15 mouse cellular contexts compared by ENCODE assay signal in genomic region chr16:30604061-30604806, GRCm38 (mm10). TPM values are rescaled to one million over a fixed set of nuclear protein-coding genes. Genes with fewer than 3 reads are reported as not detected.
A peak's percentile ranks its signal among the peaks of the same experiment; 100 is the strongest.
DNase-seq lines count a peak whose midpoint lies in the region; ATAC-seq and TF ChIP-seq lines count a peak whose summit lies in the region.
"Had no signal": no experiment of that assay in that cellular context is flagged by ENCODE, and none has a peak within 500 bp of the region (broad histone marks: within the 10 kb centered on the region; RNA-seq: fewer than 3 reads in every experiment).

No protein-coding gene starts in this region.

- H3K4me2 ChIP-seq in lung, embryonic 15.5 days = 0 out of 2 replicates have a peak overlapping the region, but pooled peaks have one; percentile 93
- H3K4me2 ChIP-seq in embryonic facial prominence, embryonic 15.5 days (replicated peaks) = no peak overlapping the region
- no peak overlapping the region for H3K4me2 ChIP-seq in limb, embryonic 15.5 days
- no peak overlapping the region for H3K4me2 ChIP-seq in midbrain, postnatal 0 days (ENCODE audit: low read depth, low read length, poor library complexity, severe bottlenecking)
- H3K4me2 ChIP-seq: forebrain, embryonic 12.5 days had no signal

- intact Hi-C loops in left cerebral cortex, postnatal 36 days (cut with DNase I) = loop anchor here (5.0 kb wide), 1 partner anchor 68 kb away; no protein-coding TSS in a partner anchor

- H3K4me3 ChIP-seq in lung, embryonic 15.5 days = no peak overlapping the region
- H3K4me3 ChIP-seq in embryonic facial prominence, embryonic 15.5 days (replicated peaks) = no peak overlapping the region
- no peak overlapping the region for H3K4me3 ChIP-seq in limb, embryonic 15.5 days
- H3K4me3 ChIP-seq in midbrain, postnatal 0 days (ENCODE audit: low read depth, low read length) = no peak overlapping the region
- H3K4me3 ChIP-seq: forebrain, embryonic 12.5 days had no signal

- H3K9ac ChIP-seq in lung, embryonic 15.5 days = no peak overlapping the region
- no peak overlapping the region for H3K9ac ChIP-seq in embryonic facial prominence, embryonic 15.5 days
- H3K9ac ChIP-seq in limb, embryonic 15.5 days = no peak overlapping the region
- H3K9ac ChIP-seq in midbrain, postnatal 0 days (replicated peaks; ENCODE audit: low read length, poor library complexity, severe bottlenecking) = no peak overlapping the region
- H3K9ac ChIP-seq: forebrain, embryonic 12.5 days had no signal

- H3K27ac ChIP-seq in lung, embryonic 15.5 days = 0 out of 2 replicates have a peak overlapping the region, but pooled peaks have one; percentile 5
- H3K27ac ChIP-seq in embryonic facial prominence, embryonic 15.5 days (replicated peaks) = peak overlapping the region; percentile 76; the same call in 1 of the 2 replicates
- H3K27ac ChIP-seq in limb, embryonic 15.5 days = 0 out of 2 replicates have a peak overlapping the region, but pooled peaks have one; percentile 24
- H3K27ac ChIP-seq in midbrain, postnatal 0 days (ENCODE audit: low read depth, low read length) = no peak overlapping the region
- H3K27ac ChIP-seq: forebrain, embryonic 12.5 days had no signal

- H3K27me3 ChIP-seq in lung, embryonic 15.5 days = no peaks in the 10 kb centered on the region
- H3K27me3 ChIP-seq in embryonic facial prominence, embryonic 15.5 days = peaks cover 17% of the 10 kb centered on the region
- peaks cover 16% of the 10 kb centered on the region; the same call in 1 of the 2 replicates for H3K27me3 ChIP-seq in limb, embryonic 15.5 days
- H3K27me3 ChIP-seq in midbrain, postnatal 0 days (ENCODE audit: insufficient read depth, low read length) = peaks cover 19% of the 10 kb centered on the region

- peaks cover 51% of the 10 kb centered on the region for H3K4me1 ChIP-seq in lung, embryonic 15.5 days
- peaks cover 61% of the 10 kb centered on the region for H3K4me1 ChIP-seq in embryonic facial prominence, embryonic 15.5 days
- peaks cover 49% of the 10 kb centered on the region for H3K4me1 ChIP-seq in limb, embryonic 15.5 days
- no peaks in the 10 kb centered on the region for H3K4me1 ChIP-seq in midbrain, postnatal 0 days (ENCODE audit: insufficient read depth, low read length)

- H3K36me3 ChIP-seq in lung, embryonic 15.5 days = no peaks in the 10 kb centered on the region
- H3K36me3 ChIP-seq in embryonic facial prominence, embryonic 15.5 days = no peaks in the 10 kb centered on the region
- no peaks in the 10 kb centered on the region for H3K36me3 ChIP-seq in limb, embryonic 15.5 days
- no peaks in the 10 kb centered on the region for H3K36me3 ChIP-seq in midbrain, postnatal 0 days (ENCODE audit: insufficient read depth, low read length)
- H3K36me3 ChIP-seq: forebrain, embryonic 12.5 days had no signal

- peak; percentile 25 to 35 for DNase-seq in cerebellum, postnatal 10 days
- DNase-seq in cerebellum, postnatal 25 days = no peak
- no peak for DNase-seq in lung, adult 18-20 months
- no peak for DNase-seq in left cerebral cortex, postnatal 36 days (ENCODE audit: low spot score in 2 of 2)
- no peak for DNase-seq in midbrain, postnatal 0 days (ENCODE audit: low spot score)
- DNase-seq: adrenal gland, adult 8-10 months; cerebellum, adult 11 months; gastrocnemius, postnatal 10 days; liver; thymus, adult 18-20 months had no signal

- no peak for ATAC-seq in lung, embryonic 15.5 days (ENCODE audit: borderline replicate concordance, extremely low read depth, low FRiP score, low TSS enrichment)
- no peak for ATAC-seq in embryonic facial prominence, embryonic 15.5 days (ENCODE audit: insufficient number of reproducible peaks, low FRiP score, low TSS enrichment, low read depth)
- ATAC-seq in limb, embryonic 15.5 days (ENCODE audit: insufficient number of reproducible peaks, low FRiP score, low TSS enrichment, low read depth) = no peak
- no peak for ATAC-seq in midbrain, postnatal 0 days (ENCODE audit: low FRiP score)
- ATAC-seq: hindbrain, postnatal 0 days had no signal

- TF ChIP-seq CTCF in midbrain, postnatal 0 days (IDR thresholded peaks at IDR 0.05) = no peak

- H3K9me3 ChIP-seq in lung, embryonic 15.5 days = no peaks in the 10 kb centered on the region
- no peaks in the 10 kb centered on the region for H3K9me3 ChIP-seq in embryonic facial prominence, embryonic 15.5 days (replicated peaks)
- no peaks in the 10 kb centered on the region for H3K9me3 ChIP-seq in limb, embryonic 15.5 days
- no peaks in the 10 kb centered on the region for H3K9me3 ChIP-seq in midbrain, postnatal 0 days (ENCODE audit: low read length)
- H3K9me3 ChIP-seq: forebrain, embryonic 12.5 days had no signal

- WGBS in lung, embryonic 15.5 days = 61% methylated on average over 16 of the region's 16 CpGs
- 59% methylated on average over 16 of the region's 16 CpGs for WGBS in embryonic facial prominence, embryonic 15.5 days
- WGBS in limb, embryonic 15.5 days = 70% methylated on average over 16 of the region's 16 CpGs
- 82% methylated on average over 16 of the region's 16 CpGs for WGBS in midbrain, postnatal 0 days

RNA-seq across cellular contexts. Expression of gene Fam43a, which starts 4.7 kb away (rescaled TPM):
- polyA plus RNA-seq in lung, embryonic 15.5 days (2015; fragmentation: Nextera tagmentation; extraction: Ambion mirVana) = 23.6 and 25.8 TPM in 2 replicates
- 26.6 and 28.5 TPM in 2 replicates for polyA plus RNA-seq in embryonic facial prominence, embryonic 15.5 days (2015; fragmentation: Nextera tagmentation; extraction: Ambion mirVana)
- 23.2 and 25.6 TPM in 2 replicates for polyA plus RNA-seq in limb, embryonic 15.5 days (2015; fragmentation: Nextera tagmentation; extraction: Ambion mirVana)
- 10 to 100 TPM; 14.6 to 15.9 TPM for total RNA-seq in left cerebral cortex, postnatal 36 days (2021)
- 21.1 and 22.3 TPM in 2 replicates for total RNA-seq in midbrain, postnatal 0 days (2014; rRNA removed)
- polyA plus RNA-seq in midbrain, postnatal 0 days (2015; fragmentation: Nextera tagmentation; extraction: Ambion mirVana) = 10.1 and 11.5 TPM in 2 replicates

RNA-seq across cellular contexts. Expression of gene Lsg1, which starts 16.8 kb away (rescaled TPM):
- 61.1 and 69.2 TPM in 2 replicates for polyA plus RNA-seq in lung, embryonic 15.5 days (2015; fragmentation: Nextera tagmentation; extraction: Ambion mirVana)
- 56.7 and 59.1 TPM in 2 replicates for polyA plus RNA-seq in embryonic facial prominence, embryonic 15.5 days (2015; fragmentation: Nextera tagmentation; extraction: Ambion mirVana)
- 57.2 and 66.1 TPM in 2 replicates for polyA plus RNA-seq in limb, embryonic 15.5 days (2015; fragmentation: Nextera tagmentation; extraction: Ambion mirVana)
- total RNA-seq in left cerebral cortex, postnatal 36 days (2021) = 10 to 100 TPM; 20.4 to 21.8 TPM
- total RNA-seq in midbrain, postnatal 0 days (2014; rRNA removed) = 16.5 and 17.5 TPM in 2 replicates
- 38.1 and 43.7 TPM in 2 replicates for polyA plus RNA-seq in midbrain, postnatal 0 days (2015; fragmentation: Nextera tagmentation; extraction: Ambion mirVana)

RNA-seq across cellular contexts. Expression of gene Tmem44, which starts 53.6 kb away (rescaled TPM):
- 24.6 and 26.4 TPM in 2 replicates for polyA plus RNA-seq in lung, embryonic 15.5 days (2015; fragmentation: Nextera tagmentation; extraction: Ambion mirVana)
- polyA plus RNA-seq in embryonic facial prominence, embryonic 15.5 days (2015; fragmentation: Nextera tagmentation; extraction: Ambion mirVana) = 18.6 and 19.1 TPM in 2 replicates
- 17.1 and 18.8 TPM in 2 replicates for polyA plus RNA-seq in limb, embryonic 15.5 days (2015; fragmentation: Nextera tagmentation; extraction: Ambion mirVana)
- 10 to 100 TPM; 68.1 to 71.7 TPM for total RNA-seq in left cerebral cortex, postnatal 36 days (2021)
- 114 and 124 TPM in 2 replicates for total RNA-seq in midbrain, postnatal 0 days (2014; rRNA removed)
- 64.3 and 67.7 TPM in 2 replicates for polyA plus RNA-seq in midbrain, postnatal 0 days (2015; fragmentation: Nextera tagmentation; extraction: Ambion mirVana)

Comparison
In these comparisons a context has a peak if more than half of its experiments do, and no peak if none do; other contexts are left out.
1. DNase-seq: peak in cerebellum, postnatal 10 days (2 of 2); none in cerebellum, postnatal 25 days (0 of 2), lung, adult 18-20 months (0 of 2), left cerebral cortex, postnatal 36 days (0 of 2) and midbrain, postnatal 0 days (single experiment).